Mouse (Mus musculus) limb, embryonic 13.5 days (tissue): ENCODE results near the gene Kcmf1. TPM values are rescaled to one million over a fixed set of nuclear protein-coding genes. Genes with fewer than 3 reads are reported as not detected.
A peak's percentile ranks its signal among the peaks of the same experiment; 100 is the strongest.

Experiments used
- ATAC-seq: fragments of 200-750 bp; cut with Nextera tagmentation; 2 replicates; pipeline ENCODE4 v1.8.0; 2017; ENCODE audit warnings: low read depth, moderate number of reproducible peaks, moderate TSS enrichment; ENCODE audit not compliant: low FRiP score
- H3K27ac ChIP-seq: fragments of 300-500 bp; sonication (generic); 2 replicates; pipeline ENCODE4 v1.5.1; 2015; ENCODE audit warnings: inconsistent platforms, mild to moderate bottlenecking, moderate library complexity
- H3K27me3 ChIP-seq: fragments of 300-500 bp; sonication (generic); 2 replicates; pipeline ENCODE4 v1.6.1; 2015; ENCODE audit warnings: mild to moderate bottlenecking, inconsistent platforms
- H3K36me3 ChIP-seq: fragments of 300-500 bp; sonication (generic); 2 replicates; pipeline ENCODE4 v1.6.1; 2015; ENCODE audit warnings: inconsistent platforms, mild to moderate bottlenecking, moderate library complexity
- H3K4me1 ChIP-seq: fragments of 300-500 bp; sonication (generic); 2 replicates; pipeline ENCODE4 v1.6.1; 2015; ENCODE audit warnings: inconsistent platforms
- H3K4me2 ChIP-seq: fragments of 300-500 bp; sonication (generic); replicated peaks from 2 replicates; pipeline ENCODE4 v1.6.1; 2015; ENCODE audit warnings: inconsistent platforms, mild to moderate bottlenecking, moderate library complexity
- H3K4me3 ChIP-seq: fragments of 300-500 bp; sonication (generic); 2 replicates; pipeline ENCODE4 v1.5.1; 2015; ENCODE audit warnings: moderate library complexity, mild to moderate bottlenecking, inconsistent platforms
- H3K9ac ChIP-seq: fragments of 300-500 bp; sonication (generic); 2 replicates; pipeline ENCODE4 v1.6.1; 2015; ENCODE audit warnings: mild to moderate bottlenecking, inconsistent platforms
- H3K9me3 ChIP-seq: fragments of 300-500 bp; sonication (generic); 2 replicates; pipeline ENCODE4 v1.6.1; 2016; ENCODE audit warnings: inconsistent platforms
- whole genome bisulfite sequencing: fragments of 180-500 bp; shearing (Covaris S2); methylation state at CpG from one replicate; pipeline ENCODE4 v1.1.7; 2015; 5-methylcytosine and 5-hydroxymethylcytosine counted together
- polyA plus RNA-seq: library from polyadenylated mRNA; unstranded; fragments of >200 nt; fragmentation: Nextera tagmentation; extraction: Ambion mirVana; gene quantifications from 2 replicates; pipeline ENCODE4 v1.2.1, GENCODE M21; 2015

The Kcmf1 gene
- polyA plus RNA-seq = 39.3 and 39.7 TPM in 2 replicates

- Histone ChIP-seq H3K4me2 (peak within 1 kb of the TSS; percentile 74), H3K9me3 (no peaks in the 10 kb centered on the region), H3K4me1 (peaks cover 40% of the 10 kb centered on the region), H3K4me3 (peak within 1 kb of the TSS; percentile 93), H3K27me3 (no peaks in the 10 kb centered on the region), H3K36me3 (peaks cover 12% of the 10 kb centered on the region), H3K9ac (peak within 1 kb of the TSS; percentile 100), H3K27ac (peak within 1 kb of the TSS; percentile 99)
- WGBS = under 1% methylated on average over 73 of the region's 113 CpGs
- ATAC-seq = peak; percentile 78
Measured at GRCm38 (mm10) chr6:72899781-72900681, at the start of gene Kcmf1. Gene Kcmf1, minus strand, starts transcription at chr6:72899979.

- 80% methylated on average over 9 of the region's 9 CpGs for WGBS
- Histone ChIP-seq H3K9ac (no peak overlapping the region), H3K4me3 (no peak overlapping the region), H3K9me3 (peaks cover 8% of the 10 kb centered on the region; the same call in 1 of the 2 replicates), H3K27ac (no peak overlapping the region), H3K27me3 (no peaks in the 10 kb centered on the region), H3K4me1 (peaks cover 11% of the 10 kb centered on the region), H3K4me2 (no peak overlapping the region), H3K36me3 (no peaks in the 10 kb centered on the region)
- no peak for ATAC-seq
Measured at GRCm38 (mm10) chr6:72949161-72949756, 49.5 kb upstream of the Kcmf1 start.

- H3K4me3 ChIP-seq = no peak overlapping the region
- 91% methylated on average over 3 of the region's 3 CpGs for whole genome bisulfite sequencing
- no peak for ATAC-seq
Measured at GRCm38 (mm10) chr6:72948392-72948791, 48.6 kb upstream of the Kcmf1 start.

GRCm38 (mm10) chr6:72947960-72948359 lies 48.2 kb upstream of the Kcmf1 start:
- 63% methylated on average over 6 of the region's 6 CpGs for WGBS
- H3K9ac ChIP-seq = no peak overlapping the region
- ATAC-seq = no peak

More at GRCm38 (mm10) chr6:72948392-72948791, 48.6 kb upstream of the Kcmf1 start:
- peaks cover 11% of the 10 kb centered on the region for H3K4me1 ChIP-seq
- no peak overlapping the region for H3K4me2 ChIP-seq
- H3K9ac ChIP-seq = no peak overlapping the region
- no peaks in the 10 kb centered on the region for H3K27me3 ChIP-seq
- H3K36me3 ChIP-seq = no peaks in the 10 kb centered on the region
- no peak overlapping the region for H3K27ac ChIP-seq
- H3K9me3 ChIP-seq = peaks cover 8% of the 10 kb centered on the region; the same call in 1 of the 2 replicates

GRCm38 (mm10) chr6:72940493-72940892 lies 40.7 kb upstream of the Kcmf1 start:
- no peaks in the 10 kb centered on the region for H3K36me3 ChIP-seq
- no peak overlapping the region for H3K4me2 ChIP-seq
- no peaks in the 10 kb centered on the region for H3K4me1 ChIP-seq
- H3K4me3 ChIP-seq = no peak overlapping the region
- 7% methylated on average over 3 of the region's 3 CpGs for WGBS
- H3K27ac ChIP-seq = no peak overlapping the region
- no peaks in the 10 kb centered on the region for H3K9me3 ChIP-seq
- H3K9ac ChIP-seq = no peak overlapping the region
- peak; percentile 64; the same call in 1 of the 2 replicates for ATAC-seq
- H3K27me3 ChIP-seq = no peaks in the 10 kb centered on the region

More at GRCm38 (mm10) chr6:72947960-72948359, 48.2 kb upstream of the Kcmf1 start:
- peaks cover 8% of the 10 kb centered on the region; the same call in 1 of the 2 replicates for H3K9me3 ChIP-seq
- H3K36me3 ChIP-seq = no peaks in the 10 kb centered on the region
- H3K27me3 ChIP-seq = no peaks in the 10 kb centered on the region
- H3K4me2 ChIP-seq = no peak overlapping the region
- H3K4me3 ChIP-seq = no peak overlapping the region
- H3K27ac ChIP-seq = no peak overlapping the region
- H3K4me1 ChIP-seq = peaks cover 9% of the 10 kb centered on the region

GRCm38 (mm10) chr6:72937859-72938258 lies 38.1 kb upstream of the Kcmf1 start:
- no peak overlapping the region for H3K4me3 ChIP-seq
- no peak overlapping the region for H3K27ac ChIP-seq
- no peaks in the 10 kb centered on the region for H3K27me3 ChIP-seq
- no peaks in the 10 kb centered on the region for H3K4me1 ChIP-seq
- ATAC-seq = no peak
- H3K9me3 ChIP-seq = no peaks in the 10 kb centered on the region
- H3K36me3 ChIP-seq = no peaks in the 10 kb centered on the region
- H3K9ac ChIP-seq = no peak overlapping the region
- WGBS = 54% methylated on average over 5 of the region's 5 CpGs
- no peak overlapping the region for H3K4me2 ChIP-seq

GRCm38 (mm10) chr6:72937430-72937829 lies 37.7 kb upstream of the Kcmf1 start:
- no peak overlapping the region for H3K4me3 ChIP-seq
- H3K9me3 ChIP-seq = no peaks in the 10 kb centered on the region
- H3K27me3 ChIP-seq = no peaks in the 10 kb centered on the region
- no peak for ATAC-seq
- no peak overlapping the region for H3K27ac ChIP-seq
- 81% methylated on average over 3 of the region's 3 CpGs for WGBS
- H3K4me1 ChIP-seq = no peaks in the 10 kb centered on the region
- H3K36me3 ChIP-seq = no peaks in the 10 kb centered on the region
- H3K4me2 ChIP-seq = no peak overlapping the region
- H3K9ac ChIP-seq = no peak overlapping the region

GRCm38 (mm10) chr6:72932955-72933354 lies 33.2 kb upstream of the Kcmf1 start:
- H3K36me3 ChIP-seq = no peaks in the 10 kb centered on the region
- H3K9ac ChIP-seq = no peak overlapping the region
- no peak for ATAC-seq
- H3K27me3 ChIP-seq = no peaks in the 10 kb centered on the region
- H3K4me1 ChIP-seq = no peaks in the 10 kb centered on the region
- no peak overlapping the region for H3K4me2 ChIP-seq
- H3K9me3 ChIP-seq = no peaks in the 10 kb centered on the region
- 85% methylated on average over 1 of the region's 1 CpGs for WGBS
- no peak overlapping the region for H3K27ac ChIP-seq
- no peak overlapping the region for H3K4me3 ChIP-seq

- 85% methylated on average over 3 of the region's 3 CpGs for WGBS
- Histone ChIP-seq H3K4me1 (peaks cover 8% of the 10 kb centered on the region), H3K27me3 (no peaks in the 10 kb centered on the region), H3K4me2 (no peak overlapping the region), H3K27ac (no peak overlapping the region), H3K4me3 (no peak overlapping the region), H3K9ac (no peak overlapping the region), H3K9me3 (no peaks in the 10 kb centered on the region), H3K36me3 (no peaks in the 10 kb centered on the region)
- no peak for ATAC-seq
Measured at GRCm38 (mm10) chr6:72931533-72931932, 31.8 kb upstream of the Kcmf1 start.

- Histone ChIP-seq H3K4me3 (no peak overlapping the region), H3K4me2 (no peak overlapping the region), H3K36me3 (no peaks in the 10 kb centered on the region), H3K27me3 (no peaks in the 10 kb centered on the region), H3K9ac (no peak overlapping the region), H3K9me3 (no peaks in the 10 kb centered on the region), H3K27ac (no peak overlapping the region), H3K4me1 (peaks cover 9% of the 10 kb centered on the region)
- ATAC-seq = no peak
- WGBS = 81% methylated on average over 4 of the region's 4 CpGs
Measured at GRCm38 (mm10) chr6:72929795-72930398, 30.1 kb upstream of the Kcmf1 start.

GRCm38 (mm10) chr6:72926755-72927482 lies 27.1 kb upstream of the Kcmf1 start:
- no peaks in the 10 kb centered on the region for H3K9me3 ChIP-seq
- no peak overlapping the region for H3K4me2 ChIP-seq
- no peak overlapping the region for H3K9ac ChIP-seq
- H3K36me3 ChIP-seq = no peaks in the 10 kb centered on the region
- H3K27ac ChIP-seq = no peak overlapping the region
- ATAC-seq = peak; percentile 40; the same call in 1 of the 2 replicates
- peaks cover 9% of the 10 kb centered on the region for H3K4me1 ChIP-seq
- no peaks in the 10 kb centered on the region for H3K27me3 ChIP-seq
- 18% methylated on average over 9 of the region's 9 CpGs for WGBS
- H3K4me3 ChIP-seq = no peak overlapping the region
